Mouse (Mus musculus): ENCODE measurements at regions not wholly inside any gene's neighbourhood (a gene's known extent, or its start where the extent isn't known, plus 50 kb on each side); places are given as distances from the start of the nearest gene placed in this dataset.

GRCm38 (mm10) chr2:52804106-52804825 lies 53.4 kb upstream of the Fmnl2 start:
- DNase-seq (ENCODE audit: low spot score in 2 of 2) = peak in 1 of 2 experiments; percentile 50

DNA sequence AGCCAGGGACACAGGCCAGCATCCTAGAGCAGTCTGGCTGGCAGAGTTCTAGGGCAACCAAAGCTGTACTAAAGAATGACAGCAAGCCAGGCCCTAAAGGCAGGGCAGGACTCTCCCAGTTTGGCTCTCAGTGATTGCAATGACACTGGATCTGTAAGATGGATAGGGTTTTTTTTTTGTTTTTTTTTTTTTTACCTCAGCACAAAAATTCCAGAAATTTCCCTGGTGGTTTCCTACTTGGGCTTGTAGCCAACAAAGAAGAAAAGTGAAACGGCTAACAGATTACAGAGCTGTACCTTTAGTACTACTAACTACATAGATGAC lies 52.9 kb upstream of the Fmnl2 start:
- DNase-seq (ENCODE audit: low spot score in 2 of 2) = no peak

DNA sequence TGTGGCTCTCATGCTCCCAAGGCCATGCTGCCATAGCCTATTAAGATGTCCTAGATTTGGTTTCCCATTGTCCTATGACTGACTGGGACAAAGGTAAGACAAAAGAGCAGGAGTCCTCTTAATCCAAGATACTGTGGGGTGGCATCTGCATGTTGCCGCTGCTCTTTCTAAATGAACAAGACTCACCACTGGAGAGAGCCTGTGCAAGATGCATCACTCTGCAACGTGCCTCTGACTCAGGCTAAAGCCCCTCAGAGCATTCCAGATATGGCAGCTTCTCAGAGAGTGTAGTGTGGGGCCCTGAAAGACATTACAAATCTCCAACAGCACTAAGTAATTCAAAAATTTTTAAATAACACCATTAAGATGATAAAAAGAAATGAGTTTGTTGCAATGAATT lies 49.8 kb upstream of the Fmnl2 start:
- no peak for DNase-seq (ENCODE audit: low spot score in 2 of 2)
